Mouse (Mus musculus): Measurements from ENCODE around the gene Arhgap29. TPM values are rescaled to one million over a fixed set of nuclear protein-coding genes. Genes with fewer than 3 reads are reported as not detected.

The Arhgap29 gene
- total RNA-seq, 2 experiments from 2014 or later = 27.2 to 29.6 TPM

GRCm38 (mm10) chr3:121940094-121940889 is 12.0 kb upstream of the Arhgap29 start:
- intact Hi-C loops (cut with DNase I; ENCODE audit: low total_unique reads) = no loop called here
- no peak for DNase-seq

GRCm38 (mm10) chr3:121941204-121941745 is 11.1 kb upstream of the Arhgap29 start:
- DNase-seq = no peak
- intact Hi-C loops (cut with DNase I; ENCODE audit: low total_unique reads) = no loop called here

DNA sequence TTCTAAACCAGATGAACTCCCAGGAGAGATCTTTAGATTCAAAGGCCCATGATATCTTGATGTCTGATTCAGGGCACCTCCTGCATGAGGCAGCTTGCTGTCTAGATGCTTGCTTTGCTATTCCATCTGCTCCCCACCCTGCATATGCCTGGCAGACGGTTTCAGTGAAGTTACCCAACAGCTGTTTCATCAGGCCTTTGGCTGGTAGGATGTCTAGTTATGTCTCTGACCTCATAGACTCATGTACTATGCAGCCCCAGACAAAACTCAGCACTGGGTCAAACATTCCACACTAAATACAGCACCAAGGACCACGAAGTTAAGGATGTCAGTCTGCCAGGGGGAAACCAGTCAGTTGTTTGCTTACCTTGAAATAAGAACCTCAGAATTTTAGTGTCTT is 6.4 kb upstream of the Arhgap29 start:
- DNase-seq = no peak
- intact Hi-C loops (cut with DNase I; ENCODE audit: low total_unique reads) = no loop called here

DNA sequence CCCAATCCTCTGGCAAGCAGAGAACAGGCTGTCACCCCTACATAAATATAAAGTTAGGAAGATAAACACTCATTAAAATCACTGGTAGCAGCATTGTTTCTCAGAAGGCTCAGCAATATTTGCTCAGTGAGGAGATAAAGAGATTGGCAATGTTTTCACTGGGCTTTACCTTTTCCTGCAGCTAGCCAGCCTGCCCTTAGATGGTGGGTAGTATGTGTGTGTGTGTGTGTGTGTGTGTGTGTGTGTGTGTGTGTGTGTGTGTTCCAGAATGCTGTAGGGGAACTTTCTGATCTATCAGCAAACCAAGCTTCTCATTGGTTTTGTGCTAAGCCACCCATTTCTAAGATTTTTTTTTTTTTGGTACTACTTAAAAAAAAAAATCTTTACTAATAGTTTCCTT is 5.6 kb upstream of the Arhgap29 start:
- no peak for DNase-seq
- intact Hi-C loops (cut with DNase I; ENCODE audit: low total_unique reads) = no loop called here

DNA sequence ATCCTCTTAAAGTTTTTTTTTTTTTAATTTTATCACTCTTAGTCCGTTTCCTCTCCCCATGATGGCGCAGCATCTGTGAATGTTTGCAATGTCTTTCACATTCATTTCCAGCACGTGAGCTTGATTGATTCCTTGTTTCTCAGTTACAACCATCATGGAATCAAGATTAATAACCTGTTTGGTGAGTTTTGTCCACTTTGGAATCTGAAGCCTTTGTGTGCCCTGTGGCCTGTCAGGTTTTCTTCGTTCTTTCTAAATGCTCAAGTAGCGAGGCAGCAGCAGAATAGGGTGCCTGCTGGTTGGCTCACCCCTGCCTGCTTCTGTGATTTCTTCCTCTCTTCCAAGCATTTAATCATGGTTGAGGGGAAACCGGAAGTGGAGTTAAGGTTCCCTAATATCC is 2.2 kb upstream of the Arhgap29 start:
- intact Hi-C loops (cut with DNase I; ENCODE audit: low total_unique reads) = no loop called here
- no peak for DNase-seq

DNA sequence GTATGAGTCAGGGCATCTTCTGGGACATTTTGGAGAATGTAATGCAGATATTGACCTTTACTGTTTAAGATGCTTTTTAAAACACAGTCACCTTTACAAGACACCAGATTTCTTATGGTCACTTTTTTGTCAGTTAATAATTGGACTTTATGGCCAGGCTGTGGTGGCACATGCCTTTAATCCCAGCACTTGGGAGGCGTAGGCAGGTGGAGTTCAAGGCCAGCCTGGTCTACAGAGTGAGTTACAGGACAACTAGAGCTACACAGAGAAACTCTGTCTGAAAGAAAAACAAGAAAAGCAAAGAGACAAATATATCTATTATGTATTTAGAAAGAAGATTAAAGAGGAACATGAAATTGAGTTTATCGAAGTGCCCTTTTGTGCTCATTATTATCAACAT is 1.2 kb upstream of the Arhgap29 start:
- no peak for DNase-seq
- intact Hi-C loops (cut with DNase I; ENCODE audit: low total_unique reads) = no loop called here

DNA sequence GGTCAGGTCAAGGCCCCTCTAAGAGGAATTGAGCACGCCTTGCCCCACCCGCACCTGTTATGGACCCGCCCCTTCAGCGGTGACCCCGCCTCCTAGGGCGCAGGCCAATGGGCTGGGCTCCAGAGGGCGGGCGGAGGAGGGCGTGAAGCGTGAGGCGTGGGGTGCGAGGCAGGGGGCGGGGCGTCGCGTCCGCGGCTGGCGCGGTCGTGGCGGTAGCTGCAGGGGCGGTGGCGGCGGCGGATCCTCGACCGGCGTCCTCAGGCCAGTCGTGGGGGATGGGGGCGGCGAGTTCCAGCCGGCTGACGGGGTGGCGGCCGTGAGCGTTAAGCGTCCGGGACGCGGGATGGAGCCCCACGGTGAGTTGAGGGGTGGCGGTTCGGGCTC is 700 bp downstream of the Arhgap29 start:
- DNase-seq = peak; percentile 90

DNA sequence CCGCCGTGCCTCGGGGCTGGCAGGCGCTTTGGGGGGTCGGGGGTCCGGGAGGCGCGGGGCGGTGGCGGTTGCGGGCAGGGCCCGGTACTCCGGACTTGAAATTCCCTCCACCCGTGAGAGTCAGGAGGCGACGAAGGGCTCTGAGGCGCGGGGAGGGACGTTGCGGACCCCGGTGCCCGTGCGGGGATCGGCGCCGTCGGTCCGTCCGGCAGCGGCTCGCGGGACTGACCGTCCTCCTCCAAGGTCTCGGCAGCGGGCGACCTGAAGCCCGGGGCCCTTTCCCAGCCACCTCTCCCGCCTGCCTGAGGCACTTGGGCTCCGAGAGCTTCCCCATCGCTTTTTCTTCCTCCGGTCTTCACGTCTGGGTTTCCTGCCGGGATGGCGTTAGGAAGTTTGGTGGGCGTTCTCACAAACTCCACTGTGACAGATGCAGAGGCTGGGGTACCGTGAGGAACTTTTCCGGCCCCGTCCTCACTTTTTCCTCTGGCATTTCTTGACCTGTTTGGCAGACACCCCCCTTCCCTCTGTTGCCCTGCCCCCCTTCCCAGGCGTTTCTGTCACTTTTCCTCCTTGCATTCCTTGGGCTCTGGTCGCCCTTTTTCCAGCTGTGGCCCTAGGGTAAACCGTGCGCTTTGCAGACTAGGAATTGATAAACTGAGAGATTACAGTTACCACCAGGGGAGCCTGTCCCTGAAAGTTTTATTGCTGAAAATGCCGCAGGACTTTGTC is 1.3 kb downstream of the Arhgap29 start:
- intact Hi-C loops (cut with DNase I; ENCODE audit: low total_unique reads) = no loop called here
- DNase-seq = peak; percentile 28

More for the DNA sequence above, 700 bp downstream of the Arhgap29 start:
- intact Hi-C loops (cut with DNase I; ENCODE audit: low total_unique reads) = no loop called here

DNA sequence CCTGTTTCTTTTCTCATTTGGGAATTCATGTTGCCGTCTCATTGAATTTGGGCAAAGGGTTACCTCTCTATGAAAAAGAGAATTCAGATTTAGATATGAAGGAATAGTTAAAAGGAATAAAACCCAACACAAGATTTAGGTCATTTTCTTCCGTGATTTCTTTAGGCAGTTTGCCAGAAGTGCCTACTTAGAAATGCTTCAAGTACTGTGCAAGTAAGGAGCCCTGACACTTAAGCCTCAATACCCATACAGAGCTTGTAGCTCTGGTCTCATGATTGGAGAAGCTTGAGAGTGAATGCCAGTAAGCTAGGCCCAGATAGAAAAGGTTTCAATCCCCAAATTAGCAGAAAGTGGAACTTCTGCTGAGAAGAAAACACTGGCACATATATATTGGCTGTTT is 2.1 kb downstream of the Arhgap29 start:
- DNase-seq = no peak
- intact Hi-C loops (cut with DNase I; ENCODE audit: low total_unique reads) = no loop called here

- no peak for DNase-seq
- intact Hi-C loops (cut with DNase I; ENCODE audit: low total_unique reads) = no loop called here
Measured at GRCm38 (mm10) chr3:121955527-121955926, 3.2 kb downstream of the Arhgap29 start.

DNA sequence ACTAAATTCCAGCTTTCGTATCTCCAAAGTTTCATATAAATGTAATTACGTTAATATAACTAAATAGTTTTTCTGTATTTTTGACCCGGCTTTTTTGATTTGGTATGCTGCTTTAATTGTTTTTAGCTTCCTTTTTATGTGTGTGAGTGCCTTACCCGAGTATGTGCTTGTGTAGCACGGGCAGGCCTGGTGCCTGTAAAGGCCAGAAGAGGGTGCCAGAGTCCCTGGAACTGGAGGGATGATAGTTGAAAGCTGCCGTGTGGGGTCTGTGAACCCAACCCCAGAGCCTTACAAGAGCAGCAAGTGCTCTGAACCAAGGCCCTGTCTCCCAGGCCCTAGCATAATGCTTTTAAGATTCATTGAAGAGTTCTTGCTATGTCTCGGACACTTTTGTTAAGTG is 4.4 kb downstream of the Arhgap29 start:
- DNase-seq = no peak
- intact Hi-C loops (cut with DNase I; ENCODE audit: low total_unique reads) = no loop called here

- intact Hi-C loops (cut with DNase I; ENCODE audit: low total_unique reads) = no loop called here
- no peak for DNase-seq
Measured at GRCm38 (mm10) chr3:121957606-121958344, 5.4 kb downstream of the Arhgap29 start.

DNA sequence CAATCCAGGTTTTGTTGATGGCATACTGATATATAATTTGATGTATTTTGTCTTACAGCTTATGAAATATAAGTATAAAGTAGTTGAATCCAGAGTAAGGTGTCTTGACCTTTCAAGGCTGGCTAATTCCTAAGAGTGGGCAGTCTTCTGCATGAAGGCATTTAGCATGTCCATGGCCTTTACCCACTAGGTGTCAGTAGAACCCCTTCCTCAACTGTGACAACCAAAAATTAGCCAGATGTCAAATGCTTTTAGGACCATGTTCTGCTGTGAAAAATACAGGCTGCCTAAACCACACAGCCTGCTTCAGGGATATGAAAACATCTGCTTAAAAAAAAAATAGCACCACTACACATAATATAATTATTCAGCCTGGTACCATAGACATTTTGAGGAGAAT is 11.8 kb downstream of the Arhgap29 start:
- DNase-seq = no peak
- intact Hi-C loops (cut with DNase I; ENCODE audit: low total_unique reads) = no loop called here

GRCm38 (mm10) chr3:121967681-121968476 is 15.5 kb downstream of the Arhgap29 start:
- intact Hi-C loops (cut with DNase I; ENCODE audit: low total_unique reads) = loop anchor here (5.0 kb wide), 2 partner anchors 134 to 154 kb away; no protein-coding TSS in a partner anchor

DNA sequence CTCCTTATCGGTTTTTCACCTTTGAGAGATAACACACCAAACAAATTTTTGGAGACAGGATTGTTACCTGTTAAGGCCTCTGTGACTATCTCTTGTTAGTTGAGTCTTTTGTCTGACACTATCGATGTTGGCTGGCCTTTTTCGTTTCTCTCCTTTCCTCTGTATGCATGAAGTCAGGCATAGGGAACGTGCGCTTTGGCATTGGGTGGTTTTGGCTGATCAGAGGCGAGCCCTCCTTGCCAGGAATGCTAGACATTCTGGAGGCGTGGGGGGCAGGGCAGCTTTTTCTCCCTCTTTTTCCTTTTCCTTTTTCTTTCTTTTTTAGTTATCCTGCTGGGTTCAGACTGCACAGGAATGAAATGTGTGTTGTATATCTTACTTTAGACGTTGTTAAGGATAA is 16.3 kb downstream of the Arhgap29 start:
- DNase-seq = peak; percentile 54

More at GRCm38 (mm10) chr3:121967681-121968476, 15.5 kb downstream of the Arhgap29 start:
- peak; percentile 91 for DNase-seq

GRCm38 (mm10) chr3:121969451-121969850 is 17.1 kb downstream of the Arhgap29 start:
- no peak for DNase-seq
- intact Hi-C loops (cut with DNase I; ENCODE audit: low total_unique reads) = loop anchor here (5.0 kb wide), 2 partner anchors 133 to 153 kb away; no protein-coding TSS in a partner anchor

More for the DNA sequence above, 16.3 kb downstream of the Arhgap29 start:
- intact Hi-C loops (cut with DNase I; ENCODE audit: low total_unique reads) = loop anchor here (5.0 kb wide), 2 partner anchors 134 to 154 kb away; no protein-coding TSS in a partner anchor

- intact Hi-C loops (cut with DNase I; ENCODE audit: low total_unique reads) = no loop called here
- DNase-seq = no peak
Measured at GRCm38 (mm10) chr3:121973761-121974160, 21.4 kb downstream of the Arhgap29 start.

DNA sequence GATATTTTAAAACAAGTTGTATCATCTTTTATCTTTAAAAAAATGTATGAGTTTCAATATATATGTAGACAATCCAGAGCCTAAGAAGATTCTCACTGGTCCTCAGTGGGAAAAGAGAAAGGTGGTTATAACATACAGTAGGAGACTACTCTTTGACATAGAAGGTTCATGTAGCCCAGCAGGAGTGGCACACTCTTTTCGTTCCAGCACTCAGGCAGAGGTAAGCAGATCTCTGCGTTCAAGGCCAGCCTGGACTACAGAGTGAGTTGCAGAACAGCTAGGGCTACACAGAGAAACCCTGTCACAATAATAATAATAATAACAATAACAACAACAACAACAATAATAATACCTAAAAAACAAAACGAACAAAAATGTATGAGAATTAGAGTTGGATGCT is 23.0 kb downstream of the Arhgap29 start:
- no peak for DNase-seq
- intact Hi-C loops (cut with DNase I; ENCODE audit: low total_unique reads) = no loop called here

DNA sequence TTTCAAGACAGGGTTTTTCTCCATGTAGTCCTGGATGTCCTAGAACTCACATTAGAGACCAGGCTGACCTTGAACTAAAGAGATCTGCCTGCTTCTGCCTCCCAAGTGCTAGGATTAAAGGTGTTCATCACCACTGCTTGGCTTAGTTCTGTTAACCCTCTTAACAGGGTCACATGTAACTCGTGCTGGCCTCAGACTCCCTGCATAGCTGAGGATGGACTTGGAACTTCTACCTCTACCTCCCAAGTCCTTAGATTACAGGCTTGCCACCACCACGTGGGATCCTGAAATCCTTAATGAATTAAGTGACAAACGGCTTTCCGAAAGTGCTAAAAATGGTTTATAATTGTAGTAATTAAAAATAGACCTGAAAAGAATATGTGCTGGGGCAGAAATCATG is 29.0 kb downstream of the Arhgap29 start:
- DNase-seq = no peak
- intact Hi-C loops (cut with DNase I; ENCODE audit: low total_unique reads) = no loop called here
